Mouse (Mus musculus): ENCODE measurements at regions not wholly inside any gene's neighbourhood (a gene's known extent, or its start where the extent isn't known, plus 50 kb on each side); places are given as distances from the start of the nearest gene placed in this dataset.

DNA sequence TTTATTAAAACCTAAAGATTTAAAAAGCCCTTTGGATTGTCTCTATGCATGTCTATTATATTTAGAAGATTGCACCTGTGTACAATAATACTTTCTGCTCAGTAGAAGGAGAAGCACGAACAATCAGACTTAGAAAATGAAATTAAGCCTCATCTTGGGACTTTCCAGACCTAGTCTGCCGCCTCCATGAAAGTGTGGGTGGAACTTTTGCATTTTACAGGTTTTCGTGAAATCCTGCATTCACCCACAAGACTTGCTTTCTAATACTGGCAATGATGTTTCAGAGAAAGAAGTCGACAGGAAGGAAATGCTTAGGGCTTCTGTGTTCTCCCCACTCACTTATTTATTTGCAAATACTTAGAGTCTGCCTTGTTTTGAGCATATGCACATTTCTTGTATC, 58.3 kb upstream of the Zfp770 start:
- no peak for DNase-seq

Measured in kidney, postnatal 10 days (tissue).